Mouse (Mus musculus): ENCODE results near the gene Tesc.

The Tesc gene

GRCm38 (mm10) chr5:118108124-118108793 lies 80.7 kb downstream of the Tesc start:
- peak; percentile 75 for DNase-seq (ENCODE audit: low spot score)

GRCm38 (mm10) chr5:118108794-118109440 lies 81.4 kb downstream of the Tesc start:
- DNase-seq (ENCODE audit: low spot score): no peak
